Mouse (Mus musculus): ENCODE data around the gene Slc3a1.

- TF ChIP-seq POLR2A (IDR thresholded peaks at IDR 0.05; ENCODE audit: insufficient read length, low read depth) (no peak), TCF12 (IDR thresholded peaks at IDR 0.05; ENCODE audit: insufficient read depth, poor library complexity, severe bottlenecking) (no peak), USF1 (IDR thresholded peaks at IDR 0.05; ENCODE audit: low read depth) (no peak), POLR2AphosphoS2 (IDR thresholded peaks at IDR 0.05; ENCODE audit: insufficient read length, low read depth) (no peak), CEBPB (IDR thresholded peaks at IDR 0.05; ENCODE audit: insufficient read depth, poor library complexity, severe bottlenecking) (no peak), SRF (IDR thresholded peaks at IDR 0.05; ENCODE audit: control insufficient read depth, insufficient read length, low read depth) (no peak), E2F4 (IDR thresholded peaks at IDR 0.05; ENCODE audit: insufficient read depth) (no peak), MYOG (IDR thresholded peaks at IDR 0.05; ENCODE audit: control insufficient read depth in 1 of 3, insufficient read depth in 1 of 3, insufficient read length in 2 of 3, low read depth in 2 of 3) (no peak), MYOD1 (IDR thresholded peaks at IDR 0.05; ENCODE audit: control insufficient read depth in 1 of 3, insufficient read length in 2 of 3, low read depth in 2 of 3) (no peak), MAX (IDR thresholded peaks at IDR 0.05; ENCODE audit: low read depth) (no peak), REST (IDR thresholded peaks at IDR 0.05; ENCODE audit: insufficient read depth, insufficient read length) (no peak), TCF3 (IDR thresholded peaks at IDR 0.05; ENCODE audit: insufficient read length, low read depth) (no peak)
Measured at GRCm38 (mm10) chr17:85026436-85026835, 1.7 kb upstream of the Slc3a1 start.
